Mouse (Mus musculus): ENCODE measurements around the gene Epha3.

The Epha3 gene

DNA sequence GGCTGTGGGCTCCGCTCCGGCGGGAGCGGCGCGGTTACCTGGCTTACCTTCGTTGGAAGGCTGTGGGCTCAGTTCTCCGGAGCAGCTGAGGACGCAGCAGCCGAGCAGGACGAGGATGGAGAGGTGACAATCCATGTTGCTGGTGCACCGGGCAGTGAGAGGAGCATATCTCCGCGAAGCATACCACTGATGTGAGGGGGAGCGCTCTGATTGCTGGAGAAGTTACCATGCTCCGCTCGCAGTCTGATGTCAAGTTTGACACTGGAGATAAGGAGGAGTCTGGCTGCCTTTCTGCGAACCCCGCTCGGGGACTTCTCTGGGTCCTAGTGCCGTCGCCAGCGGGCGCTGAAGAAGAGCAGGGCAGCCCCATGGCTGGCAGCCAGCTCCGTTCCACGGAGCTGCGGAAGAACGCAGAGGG lies at the start of gene Epha3:
Gene Epha3, minus strand, starts transcription at position 263 of the 418 bp plus-strand sequence.
- DNase-seq (ENCODE audit: low read depth), result peak; percentile 30

DNA sequence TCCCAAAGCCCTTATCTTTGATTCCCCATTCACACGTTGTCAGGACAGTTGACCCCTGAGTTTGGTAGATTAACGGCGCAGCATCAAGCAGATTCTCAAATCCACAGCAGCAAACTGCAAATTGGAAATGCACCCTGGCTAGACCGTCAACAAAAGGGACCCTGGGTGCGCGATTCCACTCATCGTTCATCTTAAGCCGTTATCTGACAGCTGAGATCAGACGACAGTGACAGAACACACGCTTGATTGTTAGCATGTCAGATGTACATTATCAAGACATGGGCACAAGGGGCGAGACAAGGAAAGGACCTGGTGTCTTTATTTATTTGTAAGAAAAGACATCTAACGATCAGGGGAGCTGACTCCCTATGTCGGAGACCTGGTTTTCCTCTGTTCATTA lies 39.5 kb upstream of the Epha3 start:
- DNase-seq (ENCODE audit: low read depth), result no peak

DNA sequence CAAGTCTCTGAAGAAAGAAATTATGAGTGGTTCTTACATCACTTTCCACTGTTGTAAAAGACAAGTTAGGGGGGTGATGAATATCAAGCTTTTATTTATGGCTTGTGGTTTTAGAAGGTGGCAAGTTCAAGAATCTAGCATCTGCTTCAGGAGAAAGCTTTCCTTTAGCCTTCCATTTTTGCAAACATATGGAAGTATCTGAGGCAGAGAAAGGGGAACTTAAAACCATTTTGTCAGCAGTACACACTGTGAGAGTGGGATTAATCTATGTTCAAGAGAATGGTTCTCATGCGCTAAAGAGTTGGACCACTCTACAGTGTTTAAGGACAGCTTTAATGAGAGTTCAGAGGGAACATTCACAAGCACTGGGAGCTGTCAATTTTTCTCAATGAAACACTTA lies 17.2 kb upstream of the Epha3 start:
- DNase-seq (ENCODE audit: low read depth), result no peak

DNA sequence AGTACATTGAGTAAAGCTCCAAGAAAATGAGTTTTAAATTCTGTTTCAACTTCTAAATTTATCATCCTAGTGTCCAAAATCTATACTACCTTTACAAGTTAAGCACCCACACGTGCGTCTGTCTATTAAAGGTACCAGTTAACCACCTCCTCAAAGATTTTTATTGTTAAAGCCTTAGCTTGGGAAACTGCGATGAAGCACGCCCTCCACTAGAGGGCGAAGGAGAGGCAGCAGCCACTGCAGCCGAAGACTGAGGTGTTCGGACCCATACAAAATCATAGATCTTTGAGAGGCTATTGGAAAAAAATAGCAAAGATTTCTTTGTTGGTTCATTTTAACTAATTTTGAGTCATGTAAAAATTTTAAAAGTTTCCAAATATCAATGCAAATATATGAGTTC lies 8.3 kb upstream of the Epha3 start:
- DNase-seq (ENCODE audit: low read depth), result peak; percentile 22

DNA sequence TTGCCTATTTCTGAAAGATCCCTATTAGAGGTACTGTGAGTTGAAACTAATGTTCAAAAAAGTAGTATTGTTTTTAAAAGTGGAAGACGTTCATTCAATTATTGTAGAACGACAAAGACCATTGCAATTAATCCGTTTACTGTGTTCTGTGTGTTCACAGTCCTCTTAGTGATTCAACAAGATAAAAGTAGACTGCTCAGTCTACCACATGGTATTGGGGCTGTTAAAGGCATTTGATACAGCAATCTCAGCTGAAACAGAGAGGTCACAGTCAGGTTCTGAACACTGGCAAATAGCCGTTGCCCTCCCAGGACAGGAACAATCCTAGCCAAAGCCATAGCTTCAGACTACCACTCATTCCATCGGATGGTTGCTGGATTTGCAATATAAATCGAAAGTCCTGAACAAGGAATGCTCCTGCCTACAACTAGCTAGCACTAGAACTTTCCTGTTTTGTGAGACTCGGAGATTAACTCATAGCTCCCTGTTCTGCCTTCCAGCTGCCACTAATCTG lies 545 bp upstream of the Epha3 start:
- DNase-seq (ENCODE audit: low read depth), result no peak

DNA sequence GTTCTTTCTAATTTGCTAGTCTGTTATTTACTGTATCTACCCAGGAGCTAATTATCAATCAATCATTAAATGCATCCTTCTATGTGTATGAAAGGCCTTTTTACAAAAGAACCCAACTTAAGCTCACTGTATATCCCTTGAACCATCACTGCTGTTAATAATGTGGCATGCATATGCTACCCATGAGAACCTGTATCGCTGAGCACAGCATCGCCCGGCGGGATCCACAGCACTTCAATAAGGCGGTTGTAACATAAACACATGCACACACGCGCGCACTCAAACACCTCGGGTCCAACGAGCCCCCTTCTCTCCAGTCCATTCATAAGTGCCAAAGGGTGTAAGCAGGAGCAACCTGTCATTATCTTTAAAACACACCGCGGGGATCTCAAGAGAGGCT lies 794 bp downstream of the Epha3 start:
- no peak for DNase-seq (ENCODE audit: low read depth)

DNA sequence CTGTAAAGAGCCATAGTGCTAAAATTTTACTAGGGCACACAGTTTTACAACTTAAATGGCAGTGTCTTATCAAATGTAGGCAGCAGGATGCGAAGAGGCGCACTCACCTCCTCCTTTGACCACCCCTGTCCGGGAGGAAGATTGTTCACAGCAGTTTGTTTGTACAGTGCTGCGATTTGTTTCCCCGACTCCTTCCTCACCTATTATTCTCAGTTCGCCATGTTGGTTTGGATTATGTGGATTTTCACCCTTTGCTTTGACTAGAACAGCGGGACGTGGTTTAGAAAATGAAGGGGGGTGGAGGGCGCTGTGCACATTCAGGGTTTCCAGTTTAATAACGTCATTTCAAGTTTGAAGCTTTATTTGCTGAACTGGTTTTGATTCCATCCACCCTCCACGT lies 6.4 kb downstream of the Epha3 start:
- no peak for DNase-seq (ENCODE audit: low read depth)

DNA sequence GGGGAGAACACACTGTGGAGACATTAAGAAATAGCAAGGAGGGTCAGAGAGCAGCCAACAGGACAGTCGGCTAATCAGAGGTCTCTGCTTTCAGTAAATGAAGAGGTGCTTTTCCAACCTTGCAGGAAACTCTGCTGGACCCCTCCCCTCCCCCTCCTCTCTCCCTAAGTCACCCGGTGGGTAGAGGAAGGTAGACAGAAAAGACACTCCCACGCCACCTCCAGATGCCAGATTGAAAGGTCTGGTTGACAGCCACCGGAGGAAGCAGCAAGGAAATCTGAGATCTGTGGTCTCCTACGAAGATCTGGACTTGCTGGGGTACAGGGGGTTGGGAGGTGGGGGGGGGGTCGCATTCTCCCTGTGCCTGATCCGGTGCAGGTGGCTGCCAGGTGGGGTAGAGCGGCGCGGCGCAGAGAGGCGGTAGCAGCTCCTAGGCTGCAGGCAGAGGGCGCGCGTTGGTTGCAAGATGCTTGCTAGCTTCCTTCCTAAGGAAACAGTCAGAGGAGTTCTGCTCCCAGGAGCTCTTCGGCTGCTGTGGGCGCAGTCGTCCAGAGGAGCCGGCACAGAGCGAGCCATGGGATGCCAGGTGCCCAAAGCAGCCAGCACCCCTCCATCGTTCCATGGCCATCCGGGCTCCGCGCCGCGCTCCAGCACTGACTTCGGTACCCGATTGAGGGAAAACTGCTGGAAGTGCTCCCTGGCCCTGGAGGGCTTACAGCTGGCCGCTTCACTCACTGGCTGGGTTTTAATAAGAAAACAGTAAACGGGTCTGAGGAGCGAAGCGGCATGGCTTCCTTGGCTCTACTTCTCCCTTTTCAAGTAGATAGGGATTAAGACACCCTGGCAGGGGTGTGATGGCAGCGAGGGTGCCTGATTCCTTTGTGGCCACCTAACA lies 7.1 kb downstream of the Epha3 start:
- peak; percentile 12 for DNase-seq (ENCODE audit: low read depth)

DNA sequence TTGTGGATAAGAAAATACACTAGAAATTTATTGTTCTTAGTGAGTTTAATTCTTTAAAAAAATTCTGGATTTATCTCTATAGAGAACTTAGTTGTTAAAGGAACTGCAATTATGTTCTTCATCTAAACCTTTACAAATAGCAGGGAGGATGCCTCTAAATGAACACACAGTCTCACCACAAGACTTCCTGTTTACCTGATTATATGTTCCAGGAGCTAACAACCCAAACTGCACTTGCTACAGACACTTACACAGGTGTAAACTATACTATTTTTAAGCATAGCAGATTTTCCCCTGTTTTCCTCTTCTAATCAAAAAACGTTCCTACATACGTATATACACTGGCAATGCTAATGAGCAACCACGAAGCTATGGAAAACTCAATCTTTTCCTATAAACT lies 13.7 kb downstream of the Epha3 start:
- peak; percentile 11 for DNase-seq (ENCODE audit: low read depth)

DNA sequence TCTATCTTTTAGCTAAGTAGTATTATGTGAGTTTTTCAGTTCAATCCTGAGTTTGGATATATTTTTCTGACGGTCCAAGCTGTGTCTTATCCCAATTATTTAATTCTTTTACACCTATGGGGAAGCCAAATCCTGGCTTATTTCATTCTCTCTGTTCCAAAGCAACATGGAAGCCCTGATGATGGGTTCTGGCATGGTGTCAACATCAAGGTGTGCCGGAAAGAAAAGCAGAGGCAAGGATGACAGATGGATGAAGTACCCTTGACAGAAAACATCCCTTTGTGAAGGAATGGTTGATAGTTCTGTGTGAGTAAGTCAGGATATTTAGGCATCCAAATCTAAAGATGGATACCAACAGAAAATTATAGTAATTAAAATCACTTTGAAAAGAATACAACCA lies 21.1 kb downstream of the Epha3 start:
- DNase-seq (ENCODE audit: low read depth), result no peak

DNA sequence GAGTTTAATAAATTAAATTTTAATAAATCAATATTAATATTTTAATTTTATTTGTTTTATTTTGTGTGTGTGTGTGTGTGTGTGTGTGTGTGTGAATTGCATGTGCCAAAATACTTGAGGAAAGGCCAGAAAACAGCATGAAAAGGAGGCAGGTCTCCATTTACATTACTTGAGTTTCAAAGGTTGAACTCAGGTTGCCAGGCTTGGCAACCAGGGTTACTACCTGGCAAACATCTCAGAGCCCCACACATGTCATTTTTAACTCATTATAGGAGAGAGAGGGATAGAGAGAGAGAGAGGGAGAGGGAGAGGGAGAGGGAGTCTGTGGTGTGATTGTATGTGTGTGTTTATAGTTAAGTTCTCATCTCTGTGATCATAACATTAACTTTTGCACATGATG lies 26.5 kb downstream of the Epha3 start:
- DNase-seq (ENCODE audit: low read depth), result no peak

DNA sequence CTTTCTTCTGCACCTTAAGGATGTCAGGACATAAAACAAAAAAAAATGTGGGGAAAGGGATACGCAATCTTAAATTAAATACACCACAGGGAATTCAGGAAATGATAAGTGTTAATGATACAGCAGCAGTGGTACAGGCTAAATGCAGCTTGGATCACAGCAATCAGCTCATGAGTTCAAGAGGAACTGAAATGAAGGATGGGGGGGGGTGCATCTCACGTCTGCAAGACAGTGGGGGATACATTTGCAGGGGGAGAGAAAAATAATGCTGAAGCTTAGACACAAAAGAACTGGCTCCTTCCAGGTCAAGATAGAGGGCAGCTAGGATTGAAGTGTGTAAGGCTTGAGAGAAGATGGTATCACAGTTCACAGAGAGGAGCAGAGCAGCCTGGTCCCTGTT lies 42.8 kb downstream of the Epha3 start:
- no peak for DNase-seq (ENCODE audit: low read depth)

DNA sequence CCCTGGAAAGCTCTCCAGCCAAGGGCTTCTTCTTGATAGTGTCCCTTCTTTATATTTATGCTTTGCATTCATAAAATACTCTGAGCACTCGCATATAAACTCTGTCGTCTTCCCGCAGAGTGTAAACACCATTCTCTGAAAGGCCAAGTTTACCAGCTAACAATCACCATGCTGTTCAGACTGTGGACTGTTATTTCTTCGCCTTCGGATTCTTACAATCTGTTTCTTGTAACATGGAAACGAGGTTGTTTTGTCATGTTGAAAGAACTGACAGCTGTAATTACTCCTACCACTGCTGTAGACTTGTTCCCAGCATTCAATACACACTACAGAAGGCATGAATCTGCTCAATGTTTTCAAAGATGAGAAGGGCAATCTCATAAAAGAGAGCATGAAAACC lies 46.4 kb downstream of the Epha3 start:
- DNase-seq (ENCODE audit: low read depth), result no peak

DNA sequence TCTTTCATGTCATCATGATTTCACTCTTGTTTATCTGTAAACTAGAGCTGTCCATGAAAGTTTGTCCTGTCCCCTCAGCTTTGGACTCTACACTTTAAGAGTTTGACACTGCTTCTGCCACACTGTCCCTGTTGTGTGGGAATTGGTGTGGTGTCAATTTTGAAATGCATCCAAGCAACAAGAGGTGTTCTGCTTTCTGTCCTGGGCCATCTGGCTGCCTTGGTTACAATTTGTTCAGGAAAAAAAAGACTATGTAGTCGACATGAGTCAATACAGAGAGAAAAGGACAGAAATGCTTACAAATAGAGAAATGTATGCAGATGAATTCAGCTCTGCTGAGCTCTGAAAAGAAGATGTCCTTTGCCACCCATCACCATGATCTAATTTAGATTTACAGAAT lies 47.3 kb downstream of the Epha3 start:
- DNase-seq (ENCODE audit: low read depth), result no peak

DNA sequence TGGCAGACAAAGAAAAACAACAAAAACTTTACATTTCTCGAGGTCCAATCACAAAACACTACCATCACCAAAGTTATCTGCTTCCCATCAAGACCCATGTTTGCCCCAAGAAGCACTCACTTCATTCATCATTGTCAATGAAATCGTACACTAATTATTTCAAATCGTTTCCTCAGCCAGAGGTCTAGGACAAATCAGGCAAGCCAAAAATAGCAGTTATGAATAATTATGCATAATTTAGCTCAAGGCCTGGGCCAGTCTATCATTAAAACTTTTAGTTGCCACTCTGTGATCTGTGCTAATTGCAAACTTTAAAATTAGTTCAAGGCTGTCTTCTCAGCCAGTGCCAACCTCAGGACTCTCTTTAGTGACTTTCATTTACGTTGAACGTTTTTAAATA lies 54.1 kb downstream of the Epha3 start:
- DNase-seq (ENCODE audit: low read depth), result no peak

DNA sequence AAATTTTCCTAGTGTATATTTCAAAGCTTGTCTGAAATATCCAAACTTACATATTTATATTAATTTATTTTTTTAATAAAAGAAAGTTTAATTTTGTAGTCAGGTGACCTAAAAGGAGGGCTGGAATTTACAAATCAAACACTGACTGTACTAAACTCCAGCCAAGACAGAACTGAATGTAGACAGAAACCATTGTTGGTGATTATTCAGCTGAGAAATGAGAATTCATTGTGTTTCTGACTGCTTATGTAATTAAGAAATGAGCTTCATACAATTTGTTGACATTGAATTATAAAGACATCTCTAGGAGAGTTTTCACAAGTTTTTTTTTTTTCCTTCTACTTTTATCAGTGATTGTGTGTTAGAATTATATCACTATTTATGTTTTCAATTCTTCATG lies 55.0 kb downstream of the Epha3 start:
- DNase-seq (ENCODE audit: low read depth), result no peak

DNA sequence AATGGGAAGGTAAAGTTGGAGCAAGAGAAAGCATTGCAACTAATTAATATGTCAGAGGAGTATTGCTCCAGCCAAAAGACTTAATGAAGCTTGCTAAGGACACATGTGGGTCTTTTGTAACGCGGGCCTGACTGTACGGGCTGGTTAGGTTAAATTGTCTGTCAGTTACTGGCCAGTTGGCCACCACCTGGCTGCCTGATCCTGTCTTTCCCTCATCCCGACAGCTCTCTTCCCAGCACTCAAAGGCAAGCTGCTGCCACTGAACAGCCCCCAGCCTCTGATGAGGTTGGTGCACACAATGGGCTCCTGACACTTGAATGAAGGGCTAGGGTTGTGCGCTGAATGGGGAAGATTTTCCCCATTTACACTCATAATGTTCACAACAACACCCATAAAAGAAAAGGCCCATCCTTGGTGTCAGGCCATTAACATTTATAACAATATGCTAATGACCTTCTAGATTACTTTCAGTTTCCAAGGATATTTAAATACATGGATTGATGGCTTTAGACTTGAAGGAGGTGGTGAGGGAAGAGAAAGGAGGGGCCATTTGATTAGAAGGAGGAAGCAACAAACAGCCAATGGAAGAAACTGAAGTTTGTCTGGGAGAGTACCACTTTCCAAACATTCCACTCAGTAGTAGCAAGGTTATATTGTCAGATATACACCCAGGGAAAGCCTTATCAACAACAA lies 57.4 kb downstream of the Epha3 start:
- no peak for DNase-seq (ENCODE audit: low read depth)

DNA sequence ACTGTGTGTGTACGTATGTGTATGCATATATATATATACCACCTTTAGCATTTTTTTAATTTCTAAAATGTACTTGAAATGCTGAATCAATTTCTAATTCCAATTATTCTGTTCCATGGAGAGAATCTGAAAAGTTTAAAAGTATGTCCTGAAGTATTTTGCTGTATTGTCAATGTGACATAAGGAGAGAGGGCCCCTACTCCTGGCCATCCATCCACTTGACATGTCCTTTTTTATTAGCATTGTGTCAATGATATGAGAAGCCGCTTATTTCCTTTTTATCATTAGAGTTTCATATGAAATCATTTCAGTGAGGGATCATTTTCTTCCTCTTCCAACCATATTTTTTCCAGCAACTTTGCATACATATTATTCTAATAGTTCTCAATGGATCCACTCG lies 58.0 kb downstream of the Epha3 start:
- no peak for DNase-seq (ENCODE audit: low read depth)

DNA sequence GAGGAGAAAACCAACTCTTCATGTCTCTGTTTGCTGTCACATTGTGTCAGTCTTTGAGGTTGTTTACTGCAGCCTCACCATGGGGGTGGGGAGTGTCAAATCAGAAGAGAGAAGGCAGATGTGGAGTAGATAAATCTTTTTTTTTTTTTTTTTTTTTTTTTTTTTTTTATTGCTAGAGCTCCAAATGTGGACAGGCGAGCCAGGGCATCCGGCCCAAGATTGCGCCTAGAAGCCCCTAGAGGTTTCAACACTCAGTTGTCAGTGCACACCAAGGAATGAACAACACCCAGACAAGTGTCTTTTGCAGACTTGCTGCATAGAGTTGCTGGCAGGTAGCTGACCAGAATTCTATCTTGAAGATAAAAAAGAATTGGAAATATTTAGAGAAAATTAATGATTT lies 62.5 kb downstream of the Epha3 start:
- no peak for DNase-seq (ENCODE audit: low read depth)

DNA sequence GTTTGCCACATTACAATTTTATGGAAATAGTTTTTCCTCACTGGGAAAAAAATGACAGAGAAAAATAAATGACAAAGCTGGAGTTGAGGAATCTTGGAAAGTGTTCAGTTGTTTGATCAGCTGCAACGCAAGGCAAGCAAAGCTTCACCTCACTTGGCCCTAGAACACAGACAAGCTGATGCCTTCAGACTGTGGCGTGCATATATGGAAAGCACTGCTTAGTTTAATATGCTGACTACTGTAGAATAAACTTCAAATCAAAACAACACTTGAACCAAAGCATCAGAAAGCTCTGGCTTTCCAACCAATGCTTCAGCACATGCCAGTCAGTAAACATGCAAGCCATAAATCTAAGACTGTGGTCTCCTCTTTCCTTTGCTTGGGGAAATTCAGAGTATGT lies 65.6 kb downstream of the Epha3 start:
- no peak for DNase-seq (ENCODE audit: low read depth)

DNA sequence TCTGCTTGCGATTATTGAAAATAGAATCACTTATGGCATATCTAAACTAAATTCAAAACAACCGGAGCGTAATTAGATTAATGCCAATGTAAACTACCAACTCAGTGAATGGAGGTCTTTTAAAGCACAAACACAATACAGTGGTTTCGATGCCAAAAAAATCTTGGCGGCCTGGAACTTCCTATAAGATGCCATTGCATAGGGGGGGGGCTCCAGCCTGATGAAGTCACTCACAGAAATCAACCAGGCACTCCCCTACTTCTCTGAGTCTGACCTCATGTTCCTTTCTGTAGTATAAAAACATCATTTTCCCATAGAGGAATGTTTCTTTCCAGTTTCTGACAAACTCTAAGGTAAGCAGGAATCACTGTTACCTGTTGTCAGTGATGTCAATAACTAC lies 69.7 kb downstream of the Epha3 start:
- no peak for DNase-seq (ENCODE audit: low read depth)

DNA sequence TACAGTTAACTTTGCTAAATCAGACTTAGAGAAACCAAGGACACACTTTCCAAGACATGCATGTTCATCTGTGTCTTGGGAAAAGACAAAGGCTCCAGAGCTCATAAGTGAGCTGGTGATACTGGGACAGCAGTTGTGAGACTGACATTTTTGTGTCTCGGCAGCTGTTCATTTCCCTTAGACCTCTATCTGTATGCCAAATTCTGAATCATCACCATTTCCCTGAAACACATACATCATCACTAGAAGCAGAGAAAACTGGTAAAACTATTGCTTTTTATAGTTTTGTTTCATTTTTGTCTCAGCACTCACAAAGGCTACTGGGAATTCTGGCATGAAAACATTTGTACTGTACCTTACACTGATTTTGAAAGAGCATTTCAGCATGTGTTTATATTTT lies 70.2 kb downstream of the Epha3 start:
- no peak for DNase-seq (ENCODE audit: low read depth)

DNA sequence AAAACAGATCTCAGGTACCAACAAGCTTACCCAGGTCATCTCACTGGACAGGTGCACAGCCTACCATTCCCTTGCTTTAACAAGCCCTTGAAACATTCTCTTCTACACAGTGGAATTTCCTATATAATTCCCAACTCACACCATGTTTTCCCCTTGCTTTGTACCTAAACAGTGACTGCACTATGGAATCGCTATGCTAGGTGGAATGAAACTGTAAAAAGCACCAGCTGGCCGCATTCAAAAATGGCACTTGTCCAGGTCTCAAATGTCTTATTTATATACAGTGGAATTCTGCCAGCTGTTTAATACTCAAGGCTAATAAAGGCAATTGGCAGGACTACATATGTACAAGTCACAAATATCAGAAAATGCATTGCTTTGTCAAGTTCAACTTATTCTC lies 71.9 kb downstream of the Epha3 start:
- no peak for DNase-seq (ENCODE audit: low read depth)

Data from induced T-regulatory cell, adult 2 months (primary cell).